Mouse (Mus musculus) right cerebral cortex, postnatal 14 days (tissue): ENCODE results near the gene Gpr3.

Experiments
- DNase-seq: peaks from one replicate; pipeline ENCODE4 v3.0.0; 2022

The Gpr3 gene

GRCm38 (mm10) chr4:133233285-133233976 lies 21.1 kb upstream of the Gpr3 start:
- no peak for DNase-seq

DNA sequence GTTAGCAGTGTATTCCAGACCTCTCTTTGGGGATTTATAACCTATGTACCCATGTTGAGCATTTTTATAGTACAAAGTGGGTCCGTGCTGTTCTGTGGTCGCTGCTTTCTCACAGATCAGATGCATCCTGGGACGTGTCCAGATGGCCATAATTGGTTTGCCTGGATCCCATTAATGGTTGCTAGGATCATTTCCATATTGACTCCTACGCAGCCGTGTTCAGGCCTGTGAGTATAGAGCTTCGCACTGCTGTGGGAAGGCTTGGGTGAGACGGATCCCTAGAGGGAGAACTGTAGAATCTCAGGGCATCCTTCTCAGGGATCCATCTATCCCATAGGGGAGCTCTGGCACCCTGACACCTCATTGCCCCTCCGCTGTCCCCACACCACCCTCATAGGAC lies 17.2 kb upstream of the Gpr3 start:
- no peak for DNase-seq

GRCm38 (mm10) chr4:133227636-133228035 lies 15.3 kb upstream of the Gpr3 start:
- no peak for DNase-seq

GRCm38 (mm10) chr4:133226073-133226472 lies 13.7 kb upstream of the Gpr3 start:
- no peak for DNase-seq

GRCm38 (mm10) chr4:133223875-133224274 lies 11.5 kb upstream of the Gpr3 start:
- no peak for DNase-seq

GRCm38 (mm10) chr4:133221701-133222100 lies 9.4 kb upstream of the Gpr3 start:
- DNase-seq, result no peak

GRCm38 (mm10) chr4:133220656-133221055 lies 8.3 kb upstream of the Gpr3 start:
- DNase-seq, result no peak

GRCm38 (mm10) chr4:133218745-133219144 lies 6.4 kb upstream of the Gpr3 start:
- DNase-seq, result no peak

DNA sequence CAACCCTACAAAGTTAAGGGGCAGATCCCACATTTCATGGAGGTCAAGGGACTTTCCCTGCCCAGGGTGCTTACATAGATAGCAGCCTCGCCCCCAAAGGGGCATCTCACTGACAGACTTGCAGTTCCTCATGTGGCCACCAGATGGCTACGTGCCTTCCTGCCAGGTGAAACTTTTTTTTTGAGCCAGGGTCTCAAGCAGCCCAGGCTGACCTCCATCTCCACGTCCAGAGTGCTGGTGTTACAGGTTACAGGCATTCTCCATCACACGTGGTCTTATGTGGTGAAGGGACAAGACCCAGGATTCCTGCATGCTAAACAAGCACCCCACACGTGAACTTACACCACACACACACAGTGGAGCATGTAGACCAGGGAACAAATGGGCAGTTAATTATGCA lies 5.3 kb upstream of the Gpr3 start:
- DNase-seq, result peak; percentile 72

GRCm38 (mm10) chr4:133213661-133214060 lies 1.3 kb upstream of the Gpr3 start:
- no peak for DNase-seq

DNA sequence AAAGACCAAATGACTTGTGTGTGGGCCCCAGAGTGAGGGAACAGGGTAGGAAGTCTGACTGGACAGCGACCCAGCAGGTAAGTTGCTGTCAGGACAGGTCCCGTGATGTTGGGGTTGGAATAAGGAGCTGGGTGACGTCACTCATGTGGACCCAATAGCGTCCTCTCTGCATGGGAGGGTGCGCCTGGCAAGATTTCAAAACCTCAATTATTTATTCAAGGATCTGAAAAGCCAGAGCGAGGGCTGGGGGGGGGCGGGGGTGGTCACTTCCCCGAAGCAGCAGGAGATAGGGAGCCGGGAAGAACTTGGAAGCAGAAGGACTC lies 893 bp upstream of the Gpr3 start:
- no peak for DNase-seq

DNA sequence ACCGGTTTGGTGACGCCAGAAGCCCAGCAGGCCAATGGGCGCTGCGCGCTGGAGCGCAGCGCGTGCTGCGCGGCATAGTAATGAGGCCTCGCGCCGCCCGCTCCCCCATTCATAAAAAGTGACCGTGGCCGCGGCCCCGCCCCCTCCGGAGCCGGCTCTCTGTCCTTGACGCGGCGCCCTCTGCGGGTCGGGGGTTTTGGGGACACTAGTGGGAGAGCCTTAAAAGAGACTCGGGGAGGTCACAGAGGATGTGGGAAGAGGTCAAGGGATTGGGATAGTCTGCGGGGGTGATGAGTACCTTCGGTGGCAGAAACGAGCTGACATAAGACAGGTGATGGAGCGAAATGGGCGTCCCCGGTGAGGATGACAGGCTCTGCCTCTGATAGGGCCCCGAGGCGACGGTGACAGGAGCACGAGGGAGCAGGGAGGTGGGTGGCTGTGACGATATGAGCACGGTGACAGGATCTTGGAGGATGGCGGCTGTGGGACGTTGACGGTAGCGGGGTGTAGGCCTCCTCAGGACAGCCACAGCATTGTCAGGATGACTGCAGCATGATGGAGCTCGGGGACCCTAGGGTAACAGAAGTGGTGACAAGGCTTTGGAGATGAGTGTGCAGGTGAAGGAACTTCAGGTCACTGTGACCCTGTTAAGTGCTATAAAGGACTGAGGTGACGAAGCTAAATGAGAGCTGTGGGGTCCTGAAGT lies 379 bp upstream of the Gpr3 start:
- DNase-seq, result peak; percentile 80

DNA sequence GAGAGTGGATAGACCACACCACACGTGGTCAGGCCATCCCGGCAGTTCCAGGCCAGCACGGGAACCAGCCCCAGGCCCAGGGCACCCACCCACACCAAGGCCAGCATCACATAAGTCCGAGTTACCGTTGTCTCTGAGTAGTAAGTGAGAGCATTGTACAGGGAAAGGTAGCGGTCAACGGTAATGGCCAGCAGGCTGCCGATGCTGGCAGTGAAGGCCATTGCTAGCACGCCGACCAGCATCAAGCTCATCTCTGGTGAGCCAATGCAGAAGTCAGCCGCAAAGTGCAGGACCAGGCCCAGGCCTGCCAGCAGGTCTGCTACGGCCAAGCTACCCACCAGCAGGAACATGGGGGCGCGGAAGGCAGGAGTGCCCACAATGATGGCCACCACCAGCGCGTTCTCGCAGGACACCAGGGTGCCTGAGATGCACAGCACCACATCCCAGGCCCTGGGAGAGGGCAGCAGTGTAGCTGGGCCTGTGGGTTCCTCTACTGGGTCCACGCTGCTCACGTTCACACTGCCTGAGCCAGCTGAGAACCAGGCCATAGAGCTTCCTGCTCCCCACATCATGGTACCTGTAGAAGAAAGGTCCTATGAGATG lies 1.4 kb downstream of the Gpr3 start:
- no peak for DNase-seq

DNA sequence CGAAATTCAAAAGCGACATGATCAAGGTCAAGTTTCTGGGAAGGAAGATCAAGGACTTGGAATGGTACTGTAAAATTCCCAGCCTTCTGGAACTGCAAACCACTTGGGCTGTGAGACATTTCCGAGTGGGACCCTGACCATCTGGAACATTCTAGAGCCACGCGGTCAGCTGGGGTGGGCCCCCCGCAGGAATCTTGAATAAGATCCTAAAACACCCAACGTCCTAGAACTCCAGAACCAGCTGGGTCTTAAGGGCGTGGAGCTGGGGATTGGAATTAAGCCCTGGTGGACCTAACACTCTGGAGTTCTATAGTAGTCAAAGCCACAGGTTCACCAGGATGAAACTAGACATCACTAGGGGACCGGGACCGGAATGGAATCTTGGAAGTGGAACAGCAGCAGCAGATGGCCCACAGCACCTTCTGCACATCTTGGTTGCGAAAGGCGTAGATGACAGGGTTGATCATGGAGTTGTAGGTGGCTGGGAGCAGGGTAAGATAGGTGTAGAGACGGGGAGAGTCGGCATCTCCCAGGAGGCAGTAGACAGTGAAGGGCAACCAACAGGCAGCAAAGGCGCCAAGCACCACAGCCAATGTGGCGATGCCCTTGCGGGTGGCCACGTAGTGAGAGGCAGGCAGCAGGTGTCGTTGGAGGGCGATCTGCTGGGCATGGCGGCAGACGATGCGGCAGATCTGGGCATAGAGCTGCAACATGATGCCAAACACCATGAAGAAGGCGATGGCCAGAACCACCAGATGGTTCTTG lies 2.1 kb downstream of the Gpr3 start:
- no peak for DNase-seq

- peak; percentile 60 for DNase-seq
Observed at GRCm38 (mm10) chr4:133209366-133209765, 3.0 kb downstream of the Gpr3 start.

DNA sequence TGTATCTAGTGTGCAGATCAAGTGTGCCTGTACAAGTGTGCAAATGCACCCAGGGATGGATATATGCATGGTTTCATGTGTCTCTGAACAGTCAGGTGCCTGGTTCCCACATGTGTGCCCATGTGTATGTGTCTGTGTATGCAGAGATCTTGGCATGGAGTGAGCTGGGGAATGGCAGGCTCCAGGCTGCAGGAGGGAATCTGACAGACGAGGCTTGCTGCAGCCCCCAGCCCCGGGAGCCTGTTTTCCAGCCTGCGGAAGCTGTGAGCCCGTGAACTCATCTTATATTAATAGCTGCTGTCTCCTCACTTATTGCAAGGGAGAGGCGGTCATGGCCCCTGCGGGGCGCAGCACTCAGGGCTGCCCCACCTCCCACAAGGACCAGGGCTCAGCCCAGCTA lies 8.0 kb downstream of the Gpr3 start:
- DNase-seq, result no peak

- no peak for DNase-seq
Observed at GRCm38 (mm10) chr4:133203591-133203990, 8.7 kb downstream of the Gpr3 start.

DNA sequence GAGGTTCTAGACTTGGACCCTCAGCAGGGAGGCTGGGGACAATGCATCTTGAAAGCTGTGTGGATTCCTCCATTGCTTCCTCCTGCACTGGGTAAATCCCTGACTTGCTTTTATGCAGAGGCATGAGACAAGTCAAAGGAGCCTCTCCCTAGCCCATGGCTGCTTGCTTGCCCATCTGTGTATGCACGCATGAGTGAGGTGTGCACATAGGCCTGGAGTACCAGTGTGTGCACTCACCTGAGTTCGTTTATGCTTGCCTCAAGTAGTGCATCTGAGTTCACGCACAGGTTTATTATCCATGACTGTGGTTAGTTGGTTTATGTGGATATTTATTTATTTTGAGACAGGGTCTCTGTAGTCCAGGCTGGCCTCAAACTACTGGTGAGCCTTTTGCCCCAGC lies 10.1 kb downstream of the Gpr3 start:
- no peak for DNase-seq

DNA sequence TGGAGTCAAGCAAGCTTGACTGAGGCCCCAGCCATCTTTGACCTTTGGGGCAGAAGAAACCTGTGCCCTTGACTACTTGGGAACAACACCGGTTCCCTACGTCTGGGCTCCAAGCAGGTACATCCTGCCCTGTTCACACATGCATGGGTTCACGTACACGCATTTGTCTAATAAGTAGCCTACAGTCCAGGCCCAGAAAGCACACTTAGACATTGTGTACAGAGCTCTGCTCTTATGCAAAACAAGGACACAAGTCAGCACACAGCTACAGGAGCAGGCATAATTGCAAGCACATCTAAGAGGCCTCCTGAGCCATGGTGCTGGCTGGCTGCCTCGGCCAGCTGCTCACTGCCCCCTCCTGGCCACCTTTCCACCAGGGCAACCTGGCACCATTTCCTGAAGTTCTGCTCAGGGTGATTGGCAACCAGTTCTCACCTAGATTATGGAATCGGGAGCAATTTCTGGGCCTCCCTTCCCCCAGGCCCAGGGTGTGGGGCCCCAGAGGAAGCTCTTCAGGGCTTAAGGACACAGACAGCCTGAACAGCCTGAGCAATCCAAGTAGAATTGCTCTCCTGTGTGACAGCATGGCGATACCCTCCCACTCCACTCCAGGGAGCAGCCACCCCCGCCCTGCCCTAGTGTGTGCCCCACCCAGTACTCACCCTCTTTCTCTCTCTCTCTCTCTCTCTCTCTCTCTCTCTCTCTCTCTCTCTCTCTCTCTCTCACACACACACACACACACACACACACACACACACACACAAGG lies 11.1 kb downstream of the Gpr3 start:
- DNase-seq, result no peak

DNA sequence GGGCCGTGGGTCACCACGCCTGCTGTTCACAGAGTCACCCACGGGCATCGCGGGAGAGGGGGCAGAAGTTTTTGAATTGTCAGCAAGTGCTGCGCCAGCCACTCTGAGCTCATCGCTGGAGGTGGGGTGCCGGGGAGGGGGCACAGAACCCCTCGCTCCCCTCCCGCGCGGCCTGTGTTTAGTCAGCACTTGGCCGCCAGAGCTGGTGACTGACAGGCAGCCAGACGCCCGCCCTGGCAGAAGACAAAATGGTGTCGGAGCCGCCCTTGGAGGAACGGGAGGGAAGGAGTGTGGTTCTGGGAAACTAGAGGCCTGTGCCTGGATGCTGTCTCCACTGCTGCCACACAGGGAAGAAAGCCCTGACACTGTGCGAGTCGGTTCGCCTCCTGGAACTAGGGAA lies 12.0 kb downstream of the Gpr3 start:
- DNase-seq, result peak; percentile 64

DNA sequence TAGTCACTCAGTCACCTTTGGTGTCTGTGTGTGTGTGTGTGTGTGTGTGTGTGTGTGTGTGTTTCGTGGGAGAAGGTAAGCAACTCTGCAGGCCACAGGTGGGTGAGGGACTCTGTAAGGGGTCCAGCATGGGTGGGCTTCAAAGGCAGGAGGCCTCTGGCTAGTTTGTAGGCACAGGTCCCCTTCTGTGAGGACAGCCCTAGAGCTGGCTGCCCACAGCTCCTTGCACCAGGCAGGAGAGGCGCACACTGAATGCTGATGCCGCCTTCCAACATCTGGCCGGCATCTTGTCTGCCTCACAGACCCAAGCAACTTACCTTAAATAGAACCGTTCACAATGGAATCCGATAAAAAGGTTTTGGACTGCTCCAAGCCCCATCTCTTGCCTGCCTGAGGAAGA lies 12.6 kb downstream of the Gpr3 start:
- DNase-seq, result no peak

GRCm38 (mm10) chr4:133198337-133199180 lies 13.8 kb downstream of the Gpr3 start:
- no peak for DNase-seq
